Mouse (Mus musculus) heart, adult 2 months (tissue): ENCODE measurements around the gene Tmx1.

Experiments used
- CTCF ChIP-seq: fragments of 200-600 bp; IDR thresholded peaks from 2 replicates; pipeline ENCODE4 v1.8.1; 2022; ENCODE audit warnings: antibody characterized with exemption, mild to moderate bottlenecking, moderate library complexity
- EP300 ChIP-seq: fragments of 200-500 bp; IDR thresholded peaks from 2 replicates; pipeline ENCODE4 v1.6.1; 2011; ENCODE audit warnings: low read depth, low read length, control low read depth; ENCODE audit not compliant: insufficient read depth

- TF ChIP-seq EP300 (0 out of 2 replicates have a peak, but pooled peaks have one; percentile 44), CTCF (no peak)
These were observed 6.7 kb downstream of the Tmx1 start for GRCm38 (mm10) chr12:70459546-70459945.
